Mouse (Mus musculus): ENCODE measurements around the gene Ctnnb1. TPM values are rescaled to one million over a fixed set of nuclear protein-coding genes. Genes with fewer than 3 reads are reported as not detected.
"Not testable (repeated sequence)": the region's sequence is repeated elsewhere in the genome, so short reads cannot be mapped to it uniquely, and the experiment has no call there.

Ctnnb1 gene
- polyA plus RNA-seq, 1 experiment, result 230 TPM

- no peaks in the 10 kb centered on the region for H3K36me3 ChIP-seq (ENCODE audit: control insufficient read depth, insufficient read depth, low read length)
- no peak for TF ChIP-seq CTCF (IDR thresholded peaks at IDR 0.05; ENCODE audit: extremely low read depth, insufficient read length, insufficient replicate concordance, low read depth, low read length)
- no peak for TF ChIP-seq POLR2A (IDR thresholded peaks at IDR 0.05; ENCODE audit: low read depth, low read length)
- H3K4me3 ChIP-seq (ENCODE audit: low read depth, low read length), result no peak overlapping the region
- no peaks in the 10 kb centered on the region for H3K27me3 ChIP-seq (ENCODE audit: control insufficient read depth, insufficient read depth, low read length)
- no peak overlapping the region for H3K27ac ChIP-seq (ENCODE audit: insufficient read depth, low read depth, low read length)
- H3K4me1 ChIP-seq (ENCODE audit: control insufficient read depth, insufficient read depth, insufficient read length, low read length), result no peaks in the 10 kb centered on the region
- WGBS, result 87% methylated on average over 6 of the region's 6 CpGs
These were observed 20.6 kb upstream of the Ctnnb1 start for GRCm38 (mm10) chr9:120908461-120908860.

DNA sequence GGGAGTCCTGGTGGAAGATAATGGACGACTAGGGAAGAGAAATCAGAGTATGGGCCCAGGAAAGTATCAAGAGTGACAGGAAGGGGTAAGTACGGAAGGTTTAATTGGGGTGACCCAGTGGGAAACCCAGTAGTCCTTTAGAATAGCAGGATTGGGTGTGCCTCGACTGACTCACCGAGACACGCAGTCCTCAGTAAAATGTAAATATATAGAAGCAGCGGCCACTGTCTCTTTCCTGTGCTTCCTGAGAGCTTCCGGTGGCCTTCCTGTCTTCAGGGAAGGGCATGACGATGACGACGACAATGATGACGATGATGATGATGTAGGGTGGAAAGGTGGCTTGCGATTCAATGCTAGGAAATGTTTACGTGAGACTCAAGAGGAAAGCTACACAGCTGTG is 15.9 kb upstream of the Ctnnb1 start:
- WGBS, result 75% methylated on average over 13 of the region's 13 CpGs
- no peaks in the 10 kb centered on the region for H3K36me3 ChIP-seq (ENCODE audit: control insufficient read depth, insufficient read depth, low read length)
- H3K27ac ChIP-seq (ENCODE audit: insufficient read depth, low read depth, low read length), result no peak overlapping the region
- H3K27me3 ChIP-seq (ENCODE audit: control insufficient read depth, insufficient read depth, low read length), result no peaks in the 10 kb centered on the region
- no peaks in the 10 kb centered on the region for H3K4me1 ChIP-seq (ENCODE audit: control insufficient read depth, insufficient read depth, insufficient read length, low read length)
- no peak overlapping the region for H3K4me3 ChIP-seq (ENCODE audit: low read depth, low read length)
- TF ChIP-seq CTCF (IDR thresholded peaks at IDR 0.05; ENCODE audit: extremely low read depth, insufficient read length, insufficient replicate concordance, low read depth, low read length), result no peak
- TF ChIP-seq POLR2A (IDR thresholded peaks at IDR 0.05; ENCODE audit: low read depth, low read length), result no peak

DNA sequence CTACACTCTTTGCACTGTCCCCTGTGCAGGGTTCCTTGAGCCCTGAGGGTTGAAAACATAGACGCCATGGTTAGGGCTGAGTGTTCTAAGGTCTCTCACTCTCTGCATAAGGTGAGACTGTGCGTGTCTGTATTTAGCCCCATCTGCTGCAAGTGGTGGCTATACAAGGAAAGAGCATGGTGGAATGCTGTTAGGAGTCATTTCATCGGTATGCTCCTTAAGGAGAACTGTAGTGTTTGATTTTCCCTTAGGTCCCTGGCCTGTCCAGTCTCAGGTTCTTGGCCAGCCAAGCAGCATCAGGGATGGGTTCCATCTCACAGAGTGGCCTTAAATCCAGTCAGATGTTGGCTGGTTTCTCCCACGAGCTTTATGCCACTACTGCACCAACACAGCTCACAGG is 14.6 kb upstream of the Ctnnb1 start:
- Histone ChIP-seq H3K4me1 (ENCODE audit: control insufficient read depth, insufficient read depth, insufficient read length, low read length) (peaks cover 6% of the 10 kb centered on the region), H3K36me3 (ENCODE audit: control insufficient read depth, insufficient read depth, low read length) (no peaks in the 10 kb centered on the region), H3K27ac (ENCODE audit: insufficient read depth, low read depth, low read length) (peak overlapping the region; percentile 36; the same call in 1 of the 2 replicates), H3K27me3 (ENCODE audit: control insufficient read depth, insufficient read depth, low read length) (no peaks in the 10 kb centered on the region), H3K4me3 (ENCODE audit: low read depth, low read length) (no peak overlapping the region)
- WGBS, result 87% methylated on average over 4 of the region's 4 CpGs
- TF ChIP-seq POLR2A (IDR thresholded peaks at IDR 0.05; ENCODE audit: low read depth, low read length) (no peak), CTCF (IDR thresholded peaks at IDR 0.05; ENCODE audit: extremely low read depth, insufficient read length, insufficient replicate concordance, low read depth, low read length) (no peak)

GRCm38 (mm10) chr9:120914877-120915459 is 14.0 kb upstream of the Ctnnb1 start:
- H3K27ac ChIP-seq (ENCODE audit: insufficient read depth, low read depth, low read length), result peak overlapping the region; percentile 36; the same call in 1 of the 2 replicates
- TF ChIP-seq CTCF (IDR thresholded peaks at IDR 0.05; ENCODE audit: extremely low read depth, insufficient read length, insufficient replicate concordance, low read depth, low read length) (peak; percentile 61; the same call in 1 of the 2 replicates), POLR2A (IDR thresholded peaks at IDR 0.05; ENCODE audit: low read depth, low read length) (no peak)
- WGBS, result 82% methylated on average over 14 of the region's 14 CpGs
- H3K36me3 ChIP-seq (ENCODE audit: control insufficient read depth, insufficient read depth, low read length), result no peaks in the 10 kb centered on the region
- H3K4me1 ChIP-seq (ENCODE audit: control insufficient read depth, insufficient read depth, insufficient read length, low read length), result peaks cover 10% of the 10 kb centered on the region
- no peak overlapping the region for H3K4me3 ChIP-seq (ENCODE audit: low read depth, low read length)
- no peaks in the 10 kb centered on the region for H3K27me3 ChIP-seq (ENCODE audit: control insufficient read depth, insufficient read depth, low read length)

GRCm38 (mm10) chr9:120917619-120918018 is 11.4 kb upstream of the Ctnnb1 start:
- WGBS, result 99% methylated on average over 2 of the region's 2 CpGs
- not testable (repeated sequence) for H3K27me3 ChIP-seq (ENCODE audit: control insufficient read depth, insufficient read depth, low read length); H3K4me3 ChIP-seq (ENCODE audit: low read depth, low read length); H3K36me3 ChIP-seq (ENCODE audit: control insufficient read depth, insufficient read depth, low read length); H3K27ac ChIP-seq (ENCODE audit: insufficient read depth, low read depth, low read length)
- peaks cover 14% of the 10 kb centered on the region for H3K4me1 ChIP-seq (ENCODE audit: control insufficient read depth, insufficient read depth, insufficient read length, low read length)

DNA sequence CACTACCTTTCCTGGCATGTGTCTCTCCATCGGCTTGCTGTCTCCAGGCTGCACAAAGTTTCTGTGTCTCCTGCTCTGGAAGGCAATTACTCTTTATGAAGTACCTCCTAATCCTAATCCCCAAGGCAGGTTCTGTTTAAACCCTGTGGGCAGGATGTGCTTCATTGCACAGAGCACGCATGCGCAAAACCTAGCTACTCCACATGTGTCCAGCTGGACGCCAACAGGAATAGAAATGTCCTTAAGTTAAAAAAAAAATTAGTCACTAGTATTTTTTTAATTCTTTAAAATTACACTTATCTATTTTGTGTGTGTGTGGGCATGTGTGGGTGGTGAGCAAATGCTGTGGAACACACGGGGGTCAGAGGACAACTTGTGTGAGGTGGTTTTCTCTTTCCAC is 10.8 kb upstream of the Ctnnb1 start:
- Histone ChIP-seq H3K27ac (ENCODE audit: insufficient read depth, low read depth, low read length) (no peak overlapping the region), H3K4me1 (ENCODE audit: control insufficient read depth, insufficient read depth, insufficient read length, low read length) (peaks cover 14% of the 10 kb centered on the region), H3K4me3 (ENCODE audit: low read depth, low read length) (no peak overlapping the region), H3K36me3 (ENCODE audit: control insufficient read depth, insufficient read depth, low read length) (no peaks in the 10 kb centered on the region), H3K27me3 (ENCODE audit: control insufficient read depth, insufficient read depth, low read length) (no peaks in the 10 kb centered on the region)
- TF ChIP-seq POLR2A (IDR thresholded peaks at IDR 0.05; ENCODE audit: low read depth, low read length) (no peak), CTCF (IDR thresholded peaks at IDR 0.05; ENCODE audit: extremely low read depth, insufficient read length, insufficient replicate concordance, low read depth, low read length) (no peak)
- 82% methylated on average over 5 of the region's 5 CpGs for WGBS

DNA sequence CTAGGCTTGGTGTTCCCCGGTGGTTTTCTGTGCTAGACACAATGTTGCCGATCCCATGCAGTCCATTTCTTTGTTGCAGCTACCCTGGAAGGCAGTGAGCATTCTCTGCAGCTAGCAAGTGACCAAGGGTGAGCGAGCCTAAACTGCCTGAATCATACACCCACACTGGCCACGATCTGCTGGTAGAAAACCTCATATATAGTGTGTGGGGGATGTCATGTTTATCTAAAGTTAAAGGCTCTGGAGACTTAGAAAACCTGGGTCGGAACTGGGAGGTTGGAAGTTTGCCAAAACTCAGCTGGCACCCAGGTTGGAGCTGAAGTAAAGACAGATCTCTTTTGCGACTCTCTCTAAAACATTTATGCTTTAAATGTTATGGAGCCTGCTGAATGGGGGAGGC is 10.4 kb upstream of the Ctnnb1 start:
- no peak for TF ChIP-seq POLR2A (IDR thresholded peaks at IDR 0.05; ENCODE audit: low read depth, low read length)
- TF ChIP-seq CTCF (IDR thresholded peaks at IDR 0.05; ENCODE audit: extremely low read depth, insufficient read length, insufficient replicate concordance, low read depth, low read length), result no peak
- H3K27ac ChIP-seq (ENCODE audit: insufficient read depth, low read depth, low read length), result no peak overlapping the region
- H3K36me3 ChIP-seq (ENCODE audit: control insufficient read depth, insufficient read depth, low read length), result no peaks in the 10 kb centered on the region
- H3K27me3 ChIP-seq (ENCODE audit: control insufficient read depth, insufficient read depth, low read length), result no peaks in the 10 kb centered on the region
- WGBS, result 38% methylated on average over 6 of the region's 6 CpGs
- peaks cover 14% of the 10 kb centered on the region for H3K4me1 ChIP-seq (ENCODE audit: control insufficient read depth, insufficient read depth, insufficient read length, low read length)
- no peak overlapping the region for H3K4me3 ChIP-seq (ENCODE audit: low read depth, low read length)
